Mouse (Mus musculus): ENCODE measurements around the gene Tmem150c. TPM values are rescaled to one million over a fixed set of nuclear protein-coding genes. Genes with fewer than 3 reads are reported as not detected.

Gene Tmem150c
- polyA plus RNA-seq, 1 experiment from 2014 or later, result 1.6 TPM

GRCm38 (mm10) chr5:100125409-100126123 lies 34.0 kb downstream of the Tmem150c start:
- DNase-seq (ENCODE audit: low spot score) (no peak), ATAC-seq (replicated peaks; ENCODE audit: insufficient number of reproducible peaks, low FRiP score, low TSS enrichment, low read depth) (no peak)
- no peaks in the 10 kb centered on the region for H3K27me3 ChIP-seq (ENCODE audit: control insufficient read depth, insufficient read depth, low read length)
- H3K4me3 ChIP-seq (ENCODE audit: low read depth, low read length), result no peak overlapping the region
- no peaks in the 10 kb centered on the region for H3K4me1 ChIP-seq (ENCODE audit: control insufficient read depth, insufficient read depth, low read length)
- 75% methylated on average over 12 of the region's 12 CpGs for WGBS
- no peak overlapping the region for H3K9ac ChIP-seq (replicated peaks; ENCODE audit: low read length)
- H3K4me2 ChIP-seq (ENCODE audit: low read depth, low read length), result no peak overlapping the region
- no peaks in the 10 kb centered on the region for H3K36me3 ChIP-seq (replicated peaks; ENCODE audit: control insufficient read depth, insufficient read depth, low read depth, low read length)
- no peaks in the 10 kb centered on the region for H3K9me3 ChIP-seq (replicated peaks; ENCODE audit: control insufficient read depth, low read length)
- no peak overlapping the region for H3K27ac ChIP-seq (replicated peaks; ENCODE audit: low read depth, low read length)

GRCm38 (mm10) chr5:100124530-100124929 lies 35.1 kb downstream of the Tmem150c start:
- 41% methylated on average over 1 of the region's 1 CpGs for WGBS

GRCm38 (mm10) chr5:100123283-100123682 lies 36.3 kb downstream of the Tmem150c start:
- H3K36me3 ChIP-seq (replicated peaks; ENCODE audit: control insufficient read depth, insufficient read depth, low read depth, low read length), result no peaks in the 10 kb centered on the region
- DNase-seq (ENCODE audit: low spot score), result no peak
- H3K4me1 ChIP-seq (ENCODE audit: control insufficient read depth, insufficient read depth, low read length), result no peaks in the 10 kb centered on the region
- no peaks in the 10 kb centered on the region for H3K27me3 ChIP-seq (ENCODE audit: control insufficient read depth, insufficient read depth, low read length)
- no peak overlapping the region for H3K4me2 ChIP-seq (ENCODE audit: low read depth, low read length)
- no peak overlapping the region for H3K9ac ChIP-seq (replicated peaks; ENCODE audit: low read length)
- 64% methylated on average over 7 of the region's 7 CpGs for WGBS
- H3K4me3 ChIP-seq (ENCODE audit: low read depth, low read length), result no peak overlapping the region
- no peak for ATAC-seq (replicated peaks; ENCODE audit: insufficient number of reproducible peaks, low FRiP score, low TSS enrichment, low read depth)
- no peak overlapping the region for H3K27ac ChIP-seq (replicated peaks; ENCODE audit: low read depth, low read length)
- H3K9me3 ChIP-seq (replicated peaks; ENCODE audit: control insufficient read depth, low read length), result no peaks in the 10 kb centered on the region

More at GRCm38 (mm10) chr5:100124530-100124929, 35.1 kb downstream of the Tmem150c start:
- no peak overlapping the region for H3K4me3 ChIP-seq (ENCODE audit: low read depth, low read length)
- no peak overlapping the region for H3K4me2 ChIP-seq (ENCODE audit: low read depth, low read length)
- no peaks in the 10 kb centered on the region for H3K4me1 ChIP-seq (ENCODE audit: control insufficient read depth, insufficient read depth, low read length)
- H3K9ac ChIP-seq (replicated peaks; ENCODE audit: low read length), result no peak overlapping the region
- no peaks in the 10 kb centered on the region for H3K9me3 ChIP-seq (replicated peaks; ENCODE audit: control insufficient read depth, low read length)
- ATAC-seq (replicated peaks; ENCODE audit: insufficient number of reproducible peaks, low FRiP score, low TSS enrichment, low read depth) (no peak), DNase-seq (ENCODE audit: low spot score) (no peak)
- H3K27ac ChIP-seq (replicated peaks; ENCODE audit: low read depth, low read length), result no peak overlapping the region
- H3K27me3 ChIP-seq (ENCODE audit: control insufficient read depth, insufficient read depth, low read length), result no peaks in the 10 kb centered on the region
- no peaks in the 10 kb centered on the region for H3K36me3 ChIP-seq (replicated peaks; ENCODE audit: control insufficient read depth, insufficient read depth, low read depth, low read length)

- H3K27ac ChIP-seq (replicated peaks; ENCODE audit: low read depth, low read length), result no peak overlapping the region
- H3K36me3 ChIP-seq (replicated peaks; ENCODE audit: control insufficient read depth, insufficient read depth, low read depth, low read length), result no peaks in the 10 kb centered on the region
- 36% methylated on average over 7 of the region's 7 CpGs for WGBS
- H3K4me3 ChIP-seq (ENCODE audit: low read depth, low read length), result no peak overlapping the region
- no peaks in the 10 kb centered on the region for H3K27me3 ChIP-seq (ENCODE audit: control insufficient read depth, insufficient read depth, low read length)
- no peaks in the 10 kb centered on the region for H3K9me3 ChIP-seq (replicated peaks; ENCODE audit: control insufficient read depth, low read length)
- no peak overlapping the region for H3K9ac ChIP-seq (replicated peaks; ENCODE audit: low read length)
- H3K4me2 ChIP-seq (ENCODE audit: low read depth, low read length), result peak overlapping the region; percentile 1; the same call in 1 of the 2 replicates
- DNase-seq (ENCODE audit: low spot score), result no peak
- H3K4me1 ChIP-seq (ENCODE audit: control insufficient read depth, insufficient read depth, low read length), result no peaks in the 10 kb centered on the region
- ATAC-seq (replicated peaks; ENCODE audit: insufficient number of reproducible peaks, low FRiP score, low TSS enrichment, low read depth), result no peak
Measured at GRCm38 (mm10) chr5:100121170-100121569, 38.4 kb downstream of the Tmem150c start.

- Histone ChIP-seq H3K9me3 (replicated peaks; ENCODE audit: control insufficient read depth, low read length) (no peaks in the 10 kb centered on the region), H3K36me3 (replicated peaks; ENCODE audit: control insufficient read depth, insufficient read depth, low read depth, low read length) (no peaks in the 10 kb centered on the region), H3K4me2 (ENCODE audit: low read depth, low read length) (peak overlapping the region; percentile 1; the same call in 1 of the 2 replicates), H3K27me3 (ENCODE audit: control insufficient read depth, insufficient read depth, low read length) (no peaks in the 10 kb centered on the region), H3K4me1 (ENCODE audit: control insufficient read depth, insufficient read depth, low read length) (no peaks in the 10 kb centered on the region), H3K9ac (replicated peaks; ENCODE audit: low read length) (0 out of 2 replicates have a peak overlapping the region, but pooled peaks have one; percentile 26), H3K4me3 (ENCODE audit: low read depth, low read length) (no peak overlapping the region), H3K27ac (replicated peaks; ENCODE audit: low read depth, low read length) (no peak overlapping the region)
- DNase-seq (ENCODE audit: low spot score) (peak; percentile 60), ATAC-seq (replicated peaks; ENCODE audit: insufficient number of reproducible peaks, low FRiP score, low TSS enrichment, low read depth) (peak; percentile 77)
- 4% methylated on average over 20 of the region's 20 CpGs for WGBS
Measured at GRCm38 (mm10) chr5:100120711-100121141, 38.9 kb downstream of the Tmem150c start.

GRCm38 (mm10) chr5:100119331-100119730 lies 40.3 kb downstream of the Tmem150c start:
- H3K27me3 ChIP-seq (ENCODE audit: control insufficient read depth, insufficient read depth, low read length), result no peaks in the 10 kb centered on the region
- H3K9ac ChIP-seq (replicated peaks; ENCODE audit: low read length), result no peak overlapping the region
- no peaks in the 10 kb centered on the region for H3K9me3 ChIP-seq (replicated peaks; ENCODE audit: control insufficient read depth, low read length)
- no peaks in the 10 kb centered on the region for H3K4me1 ChIP-seq (ENCODE audit: control insufficient read depth, insufficient read depth, low read length)
- H3K36me3 ChIP-seq (replicated peaks; ENCODE audit: control insufficient read depth, insufficient read depth, low read depth, low read length), result no peaks in the 10 kb centered on the region
- 45% methylated on average over 8 of the region's 8 CpGs for WGBS
- no peak overlapping the region for H3K4me2 ChIP-seq (ENCODE audit: low read depth, low read length)
- DNase-seq (ENCODE audit: low spot score), result no peak
- no peak for ATAC-seq (replicated peaks; ENCODE audit: insufficient number of reproducible peaks, low FRiP score, low TSS enrichment, low read depth)
- no peak overlapping the region for H3K4me3 ChIP-seq (ENCODE audit: low read depth, low read length)
- no peak overlapping the region for H3K27ac ChIP-seq (replicated peaks; ENCODE audit: low read depth, low read length)

GRCm38 (mm10) chr5:100113403-100113802 lies 46.2 kb downstream of the Tmem150c start:
- H3K4me2 ChIP-seq (ENCODE audit: low read depth, low read length), result no peak overlapping the region
- no peak overlapping the region for H3K4me3 ChIP-seq (ENCODE audit: low read depth, low read length)
- no peak overlapping the region for H3K27ac ChIP-seq (replicated peaks; ENCODE audit: low read depth, low read length)
- H3K4me1 ChIP-seq (ENCODE audit: control insufficient read depth, insufficient read depth, low read length), result no peaks in the 10 kb centered on the region
- no peak for ATAC-seq (replicated peaks; ENCODE audit: insufficient number of reproducible peaks, low FRiP score, low TSS enrichment, low read depth)
- H3K9ac ChIP-seq (replicated peaks; ENCODE audit: low read length), result no peak overlapping the region
- H3K36me3 ChIP-seq (replicated peaks; ENCODE audit: control insufficient read depth, insufficient read depth, low read depth, low read length), result no peaks in the 10 kb centered on the region
- 65% methylated on average over 5 of the region's 5 CpGs for WGBS
- DNase-seq (ENCODE audit: low spot score), result no peak
- no peaks in the 10 kb centered on the region for H3K27me3 ChIP-seq (ENCODE audit: control insufficient read depth, insufficient read depth, low read length)
- no peaks in the 10 kb centered on the region for H3K9me3 ChIP-seq (replicated peaks; ENCODE audit: control insufficient read depth, low read length)

GRCm38 (mm10) chr5:100110581-100110980 lies 49.0 kb downstream of the Tmem150c start:
- Histone ChIP-seq H3K36me3 (replicated peaks; ENCODE audit: control insufficient read depth, insufficient read depth, low read depth, low read length) (no peaks in the 10 kb centered on the region), H3K4me3 (ENCODE audit: low read depth, low read length) (no peak overlapping the region), H3K4me2 (ENCODE audit: low read depth, low read length) (no peak overlapping the region), H3K27me3 (ENCODE audit: control insufficient read depth, insufficient read depth, low read length) (no peaks in the 10 kb centered on the region), H3K4me1 (ENCODE audit: control insufficient read depth, insufficient read depth, low read length) (no peaks in the 10 kb centered on the region), H3K9ac (replicated peaks; ENCODE audit: low read length) (no peak overlapping the region), H3K9me3 (replicated peaks; ENCODE audit: control insufficient read depth, low read length) (no peaks in the 10 kb centered on the region), H3K27ac (replicated peaks; ENCODE audit: low read depth, low read length) (no peak overlapping the region)
- DNase-seq (ENCODE audit: low spot score), result no peak
- 76% methylated on average over 3 of the region's 3 CpGs for WGBS
- ATAC-seq (replicated peaks; ENCODE audit: insufficient number of reproducible peaks, low FRiP score, low TSS enrichment, low read depth), result no peak

Data from embryonic facial prominence, embryonic 11.5 days (tissue).